In the genomic region with DNA sequence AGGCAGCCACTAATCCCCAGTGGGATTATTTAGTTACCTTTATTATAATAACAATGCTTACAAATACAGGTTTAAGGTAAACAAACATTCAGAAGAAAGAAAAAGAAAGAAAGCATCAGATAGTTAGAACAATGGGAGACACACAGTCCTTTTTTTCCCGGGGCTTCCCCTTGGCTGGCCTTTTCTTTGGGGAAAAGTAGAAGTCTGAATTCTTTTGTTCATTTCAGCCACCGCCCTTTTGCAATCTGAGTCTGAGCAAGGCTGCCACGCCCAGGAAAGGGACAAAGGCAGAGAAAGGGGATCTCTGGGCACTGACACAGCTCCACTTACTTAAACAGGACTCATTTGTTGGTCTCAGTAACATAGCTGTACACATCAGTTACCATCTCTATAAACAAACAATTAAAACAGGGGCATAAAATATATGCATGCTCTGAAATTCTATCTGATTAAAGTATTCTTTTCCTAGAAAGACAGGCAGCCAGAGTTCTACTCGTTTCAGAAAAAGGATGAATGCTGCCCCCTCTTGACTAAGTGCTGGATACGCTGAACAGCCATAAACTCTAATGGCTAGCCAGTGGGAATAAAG, we compare ENCODE assay signal across 8 mouse cellular contexts.
A peak's percentile ranks its signal among the peaks of the same experiment; 100 is the strongest.
DNase-seq lines count a peak whose midpoint lies in the region; ATAC-seq and TF ChIP-seq lines count a peak whose summit lies in the region.

No protein-coding gene starts in this region.

- in situ Hi-C loops in CH12.LX (cut with MboI; ENCODE audit: low pct_ligation_motif_present, low pct_unique_long_range_greater_than_20kb, low sequenced_read_pairs) = loop anchor here (25.0 kb wide), 2 partner anchors 495 to 595 kb away; no protein-coding TSS in a partner anchor

- TF ChIP-seq POLR2A in CH12.LX (IDR thresholded peaks at IDR 0.05; ENCODE audit: low read depth, low read length) = no peak

- peak; percentile 85 for TF ChIP-seq RAD21 in CH12.LX (IDR thresholded peaks at IDR 0.05; ENCODE audit: low read depth, low read length)

- 1% methylated on average over 5 of the region's 5 CpGs for WGBS in forebrain, embryonic 10.5 days
- 7% methylated on average over 5 of the region's 5 CpGs for WGBS in stomach, embryonic 14.5 days

- peaks cover 0 to 10% of the 10 kb centered on the region in 2 experiments; a peak in 1 of 4 replicates for H3K4me1 ChIP-seq in CH12.LX (ENCODE audit: control insufficient read depth in 1 of 2, insufficient read depth in 2 of 2)
- peaks cover 34% of the 10 kb centered on the region for H3K4me1 ChIP-seq in forebrain, embryonic 10.5 days
- peaks cover 6% of the 10 kb centered on the region; the same call in 1 of the 2 replicates for H3K4me1 ChIP-seq in stomach, embryonic 14.5 days (ENCODE audit: control insufficient read depth, insufficient read depth, low read length)

- H3K79me2 ChIP-seq in CH12.LX (replicated peaks; ENCODE audit: control insufficient read depth, extremely low read depth, insufficient read depth, poor library complexity, severe bottlenecking) = no peaks in the 10 kb centered on the region

- peak overlapping the region; percentile 62 for H3K4me2 ChIP-seq in CH12.LX (ENCODE audit: insufficient read depth, low read depth, poor library complexity, severe bottlenecking)
- 0 out of 2 replicates have a peak overlapping the region, but pooled peaks have one; percentile 10 for H3K4me2 ChIP-seq in stomach, embryonic 14.5 days (replicated peaks; ENCODE audit: low read depth, low read length)

- TF ChIP-seq CTCF in CH12.LX (conservative IDR thresholded peaks at IDR 0.05 in 1 of 2, IDR thresholded peaks at IDR 0.05 in 1 of 2; ENCODE audit: low read depth in 2 of 2, low read length in 2 of 2) = peak in 1 of 2 experiments; percentile 81; a peak in 2 of 4 replicates

- dilution Hi-C loops in CH12.LX (cut with MboI; ENCODE audit: extremely low pct_ligation_motif_present, extremely low pct_unique_long_range_greater_than_20kb, low sequenced_read_pairs) = no loop called here

- no peak overlapping the region for H3K4me3 ChIP-seq in CH12.LX (replicated peaks in 1 of 3; ENCODE audit: low read depth in 2 of 3, low read length in 2 of 3, poor library complexity in 1 of 3)
- H3K4me3 ChIP-seq in forebrain, embryonic 10.5 days = peak overlapping the region; percentile 8
- no peak overlapping the region for H3K4me3 ChIP-seq in stomach, embryonic 14.5 days (ENCODE audit: low read depth, low read length)

- H3K27me3 ChIP-seq in CH12.LX (replicated peaks) = no peaks in the 10 kb centered on the region
- H3K27me3 ChIP-seq in forebrain, embryonic 10.5 days (ENCODE audit: poor library complexity, severe bottlenecking) = no peaks in the 10 kb centered on the region
- H3K27me3 ChIP-seq in stomach, embryonic 14.5 days (ENCODE audit: control insufficient read depth, insufficient read depth, low read length) = no peaks in the 10 kb centered on the region

- no peaks in the 10 kb centered on the region for H3K36me3 ChIP-seq in CH12.LX (replicated peaks in 1 of 2; ENCODE audit: control insufficient read depth in 1 of 2, insufficient read depth in 1 of 2, low read length in 1 of 2)
- no peaks in the 10 kb centered on the region for H3K36me3 ChIP-seq in forebrain, embryonic 10.5 days (replicated peaks)
- H3K36me3 ChIP-seq in stomach, embryonic 14.5 days (ENCODE audit: control insufficient read depth, insufficient read depth, low read length) = no peaks in the 10 kb centered on the region

- no peaks in the 10 kb centered on the region for H3K9me3 ChIP-seq in CH12.LX (replicated peaks; ENCODE audit: low read length)
- no peaks in the 10 kb centered on the region for H3K9me3 ChIP-seq in forebrain, embryonic 10.5 days
- no peaks in the 10 kb centered on the region for H3K9me3 ChIP-seq in stomach, embryonic 14.5 days (ENCODE audit: control insufficient read depth, low read depth, low read length)

- peak; percentile 78 for ATAC-seq in megakaryocyte, adult 5-6 weeks (ENCODE audit: poor library complexity, severe bottlenecking)
- peak; percentile 53 for ATAC-seq in stomach, embryonic 14.5 days (ENCODE audit: insufficient number of reproducible peaks, insufficient read depth, low FRiP score, low read depth)

- DNase-seq in CH12.LX (ENCODE audit: extremely low read depth) = peak; percentile 30
- peak; percentile 84 for DNase-seq in brain, adult 2 months (ENCODE audit: low read depth, low spot score)
- DNase-seq in forebrain, embryonic 10.5 days (ENCODE audit: extremely low spot score, low spot score) = peak; percentile 59
- peak; percentile 57 for DNase-seq in heart, postnatal 4 days
- DNase-seq in layer of hippocampus, adult 8-10 months (ENCODE audit: low spot score in 2 of 2) = peak; percentile 34 to 49
- no peak for DNase-seq in spleen, postnatal 4 days (ENCODE audit: low spot score in 2 of 2)

- no peak for TF ChIP-seq EP300 in CH12.LX (IDR thresholded peaks at IDR 0.05; ENCODE audit: low read length)

- H3K27ac ChIP-seq in CH12.LX (ENCODE audit: insufficient read depth, low read depth) = no peak overlapping the region
- H3K27ac ChIP-seq in forebrain, embryonic 10.5 days = peak overlapping the region; percentile 80
- H3K27ac ChIP-seq in stomach, embryonic 14.5 days (ENCODE audit: low read length) = peak overlapping the region; percentile 44; the same call in 1 of the 2 replicates

- no peak overlapping the region for H3K9ac ChIP-seq in CH12.LX (ENCODE audit: insufficient read depth, low read depth)
- H3K9ac ChIP-seq in stomach, embryonic 14.5 days (replicated peaks; ENCODE audit: low read depth, low read length) = no peak overlapping the region

TF ChIP-seq in CH12.LX, 34 proteins besides CTCF, POLR2A, EP300 and RAD21:
- TF ChIP-seq SMC3 (IDR thresholded peaks at IDR 0.05; ENCODE audit: low read depth, low read length) = peak; percentile 68
- no peak for TF ChIP-seq RCOR1 (conservative IDR thresholded peaks at IDR 0.05; ENCODE audit: low read depth, low read length)
- TF ChIP-seq MAFK (IDR thresholded peaks at IDR 0.05; ENCODE audit: insufficient replicate concordance, low read length) = no peak
- TF ChIP-seq ZC3H11A (IDR thresholded peaks at IDR 0.05; ENCODE audit: low read depth, low read length) = peak; percentile 29; the same call in 1 of the 2 replicates

Comparison
In these comparisons a context has a peak if more than half of its experiments do, and no peak if none do; other contexts are left out.
1. DNase-seq: peak in CH12.LX (single experiment), brain, adult 2 months (single experiment), forebrain, embryonic 10.5 days (single experiment), heart, postnatal 4 days (single experiment) and layer of hippocampus, adult 8-10 months (2 of 2); none in spleen, postnatal 4 days (0 of 2).